Mouse (Mus musculus): ENCODE results near the gene Rnd2. TPM values are rescaled to one million over a fixed set of nuclear protein-coding genes. Genes with fewer than 3 reads are reported as not detected.

The Rnd2 gene
- polyA plus RNA-seq (2015; fragmentation: Nextera tagmentation; extraction: Ambion mirVana), result 7.9 and 8.5 TPM in 2 replicates

DNA sequence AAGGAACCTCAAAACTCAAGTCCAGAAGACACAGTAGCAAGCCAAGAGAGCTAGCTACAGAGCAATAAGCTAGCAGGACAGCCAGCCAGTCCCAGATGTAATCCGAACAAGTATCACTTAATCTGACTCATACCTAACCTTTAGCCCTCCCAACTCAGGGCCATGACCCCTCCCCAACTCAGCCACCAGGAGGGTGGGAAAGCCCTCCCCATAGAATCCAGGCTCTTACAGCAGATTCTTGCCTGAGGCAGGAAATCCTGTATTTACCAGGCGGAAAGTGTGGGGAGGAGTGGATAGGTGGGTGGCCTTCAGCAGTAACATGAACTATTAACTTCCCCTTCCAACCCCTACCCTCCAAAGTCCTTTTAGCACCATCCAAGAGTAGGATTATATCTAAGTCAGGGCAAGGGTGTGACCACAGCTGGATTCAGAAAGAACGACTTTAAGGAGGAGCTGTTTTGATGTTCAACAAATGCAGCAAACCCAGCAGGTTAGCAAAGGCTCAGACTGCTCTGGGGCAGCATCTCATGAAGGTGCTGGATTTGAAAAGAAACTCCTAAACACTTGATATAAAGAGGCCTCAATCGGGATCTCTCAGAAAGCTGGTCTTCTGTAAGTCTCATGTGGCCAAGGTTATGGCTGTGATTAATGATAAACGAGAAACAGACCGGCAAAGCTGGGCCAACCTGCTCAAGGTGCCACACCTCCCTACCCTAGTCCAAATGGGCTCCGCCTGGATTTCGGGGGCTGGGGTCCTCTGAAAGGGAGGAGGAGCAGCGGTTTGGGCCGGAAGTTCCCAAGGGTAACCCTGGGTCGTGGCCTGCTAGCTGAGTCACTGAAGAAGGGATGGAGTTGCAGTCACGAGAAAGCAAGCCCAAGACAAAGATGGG is at the start of gene Rnd2:
Gene Rnd2 (plus strand): TSS at position 789 of the 890 bp plus-strand sequence.
- H3K4me1 ChIP-seq, result peaks cover 61% of the 10 kb centered on the region
- ATAC-seq (ENCODE audit: borderline replicate concordance, extremely low read depth, low FRiP score, low TSS enrichment), result no peak
- no peaks in the 10 kb centered on the region for H3K27me3 ChIP-seq
- H3K9me3 ChIP-seq, result no peaks in the 10 kb centered on the region
- 15% methylated on average over 12 of the region's 12 CpGs for WGBS
- H3K9ac ChIP-seq, result peak within 1 kb of the TSS; percentile 67
- H3K4me3 ChIP-seq, result peak within 1 kb of the TSS; percentile 72
- peak within 1 kb of the TSS; percentile 88 for H3K27ac ChIP-seq
- H3K4me2 ChIP-seq, result peak within 1 kb of the TSS; percentile 93
- peaks cover 8% of the 10 kb centered on the region; the same call in 1 of the 2 replicates for H3K36me3 ChIP-seq

DNA sequence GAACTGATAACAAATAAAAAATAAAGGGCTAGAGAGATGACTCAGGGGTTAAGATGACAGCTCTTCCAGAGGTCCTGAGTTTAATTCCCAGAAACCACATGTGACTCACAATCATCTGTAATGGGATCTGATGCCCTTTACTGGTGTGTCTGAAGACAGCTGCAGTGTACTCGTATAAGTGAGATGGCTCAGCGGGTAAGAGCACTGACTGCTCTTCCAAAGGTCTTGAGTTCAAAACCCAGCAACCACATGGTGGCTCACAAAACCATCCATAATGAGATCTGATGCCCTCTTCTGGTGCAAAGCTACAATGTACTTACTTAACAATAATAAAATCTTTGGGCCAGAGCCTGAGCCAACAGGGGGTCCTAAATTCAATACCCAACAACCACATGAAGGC is 49.5 kb upstream of the Rnd2 start:
- no peak overlapping the region for H3K9ac ChIP-seq
- no peak overlapping the region for H3K4me3 ChIP-seq
- no peak for ATAC-seq (ENCODE audit: borderline replicate concordance, extremely low read depth, low FRiP score, low TSS enrichment)
- peaks cover 28% of the 10 kb centered on the region for H3K36me3 ChIP-seq
- no peak overlapping the region for H3K27ac ChIP-seq
- WGBS, result 77% methylated on average over 2 of the region's 2 CpGs
- H3K4me1 ChIP-seq, result peaks cover 7% of the 10 kb centered on the region
- H3K27me3 ChIP-seq, result no peaks in the 10 kb centered on the region
- no peaks in the 10 kb centered on the region for H3K9me3 ChIP-seq
- no peak overlapping the region for H3K4me2 ChIP-seq

DNA sequence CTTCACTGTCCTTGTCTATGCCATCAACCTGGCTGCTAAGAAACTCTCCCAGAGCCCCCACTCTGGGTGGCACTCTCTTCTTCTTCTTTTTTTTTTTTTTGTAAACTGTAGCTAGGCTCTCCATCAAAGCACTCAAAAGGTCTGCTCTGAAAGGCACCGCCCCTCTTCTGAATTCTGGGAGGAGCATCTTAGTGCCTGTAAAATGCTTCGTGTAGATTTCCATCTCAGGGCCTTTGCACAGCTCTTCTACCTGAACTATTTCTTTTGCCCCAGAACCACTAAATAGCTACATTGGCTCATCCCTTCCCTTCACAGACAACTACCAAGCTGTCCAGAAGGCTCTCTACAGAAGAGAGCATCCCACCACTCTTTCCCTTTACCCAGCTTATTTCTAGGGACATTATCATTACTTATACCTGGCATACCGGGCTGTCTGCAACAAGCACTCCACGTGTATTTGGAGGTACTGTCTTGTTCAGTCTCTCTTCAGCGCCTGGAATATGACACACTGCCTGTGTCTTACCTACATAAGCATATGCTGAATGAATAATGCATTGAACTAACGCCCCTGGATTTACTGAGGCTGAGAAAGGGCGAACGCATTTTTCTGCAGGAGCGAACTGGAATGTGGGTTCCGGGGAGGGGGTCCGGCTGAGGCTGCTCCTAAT is 48.2 kb upstream of the Rnd2 start:
- Histone ChIP-seq H3K9ac (peak overlapping the region; percentile 89), H3K4me3 (peak overlapping the region; percentile 96), H3K4me2 (peak overlapping the region; percentile 70), H3K9me3 (no peaks in the 10 kb centered on the region), H3K36me3 (peaks cover 15% of the 10 kb centered on the region), H3K4me1 (peaks cover 7% of the 10 kb centered on the region), H3K27me3 (no peaks in the 10 kb centered on the region), H3K27ac (peak overlapping the region; percentile 68)
- ATAC-seq (ENCODE audit: borderline replicate concordance, extremely low read depth, low FRiP score, low TSS enrichment), result 0 out of 2 replicates have a peak, but pooled peaks have one; percentile 4
- WGBS, result under 1% methylated on average over 11 of the region's 11 CpGs

DNA sequence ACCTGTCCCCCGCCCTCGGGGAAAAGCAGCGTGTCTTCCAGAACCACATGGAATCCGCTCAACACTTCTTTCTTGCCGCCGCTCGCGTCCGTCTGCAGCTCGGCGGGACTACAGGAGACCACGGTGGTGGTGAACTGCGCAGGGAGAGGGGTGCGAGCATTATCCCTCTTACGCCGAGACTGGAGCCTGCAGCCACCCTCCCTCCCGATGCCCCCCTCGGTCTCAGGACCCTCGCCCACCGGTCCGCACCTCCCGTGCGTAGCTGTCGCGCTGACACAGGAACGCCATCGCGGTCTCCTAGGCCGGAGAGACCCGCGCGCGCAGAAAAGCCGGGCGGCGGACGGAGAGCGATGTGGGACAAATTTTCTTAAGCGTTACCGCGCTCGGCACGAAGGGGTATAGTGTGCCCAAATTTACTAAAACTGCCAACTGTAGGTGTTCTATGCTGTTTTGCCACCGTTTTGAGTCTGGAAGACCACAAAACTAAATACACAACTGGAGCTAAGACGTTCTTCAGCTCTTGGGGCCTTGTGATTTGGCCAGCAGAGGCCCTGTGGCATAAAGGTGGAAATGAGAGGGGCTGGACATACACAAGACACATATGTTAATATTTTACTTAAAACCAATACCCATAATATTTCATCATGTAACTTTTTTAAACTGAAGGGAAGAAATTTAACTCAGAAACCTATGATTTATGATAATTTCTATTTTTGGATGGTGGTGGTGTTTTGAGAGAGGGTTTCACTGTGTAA is 47.5 kb upstream of the Rnd2 start, which contains the start of gene Aarsd1:
Gene Aarsd1 (minus strand): TSS at position 515 of the 755 bp plus-strand sequence.
- peak within 1 kb of the TSS; percentile 70 for H3K4me2 ChIP-seq
- peak within 1 kb of the TSS; percentile 68 for H3K27ac ChIP-seq
- under 1% methylated on average over 45 of the region's 45 CpGs for WGBS
- peaks cover 8% of the 10 kb centered on the region for H3K36me3 ChIP-seq
- ATAC-seq (ENCODE audit: borderline replicate concordance, extremely low read depth, low FRiP score, low TSS enrichment), result peak; percentile 75; the same call in 1 of the 2 replicates
- peak within 1 kb of the TSS; percentile 89 for H3K9ac ChIP-seq
- no peaks in the 10 kb centered on the region for H3K9me3 ChIP-seq
- H3K4me3 ChIP-seq, result peak within 1 kb of the TSS; percentile 96
- peaks cover 7% of the 10 kb centered on the region for H3K4me1 ChIP-seq
- no peaks in the 10 kb centered on the region for H3K27me3 ChIP-seq

DNA sequence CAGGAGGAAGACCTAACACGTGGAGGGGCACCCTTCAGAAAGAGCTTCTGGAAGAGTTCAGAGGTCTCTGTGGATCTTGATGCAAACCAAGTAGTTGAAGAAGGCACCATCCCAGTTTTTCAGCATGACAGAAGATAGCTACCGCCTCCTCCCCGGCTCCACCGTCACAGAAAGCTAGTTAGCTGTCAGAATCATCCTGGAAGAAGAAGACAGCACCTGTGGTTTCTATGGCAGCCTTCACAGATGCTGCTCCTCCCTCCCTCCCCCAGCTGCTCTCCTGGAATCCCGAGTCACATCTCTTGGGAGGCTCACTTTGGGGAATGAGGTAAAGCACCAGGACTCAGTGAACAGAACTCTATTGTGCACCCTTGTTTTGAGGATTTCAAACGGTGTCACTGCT is 45.8 kb upstream of the Rnd2 start:
- Histone ChIP-seq H3K36me3 (no peaks in the 10 kb centered on the region), H3K4me1 (peaks cover 14% of the 10 kb centered on the region), H3K4me2 (no peak overlapping the region), H3K27me3 (no peaks in the 10 kb centered on the region), H3K9ac (no peak overlapping the region), H3K4me3 (no peak overlapping the region), H3K27ac (no peak overlapping the region), H3K9me3 (no peaks in the 10 kb centered on the region)
- WGBS, result 50% methylated on average over 6 of the region's 6 CpGs
- no peak for ATAC-seq (ENCODE audit: borderline replicate concordance, extremely low read depth, low FRiP score, low TSS enrichment)

DNA sequence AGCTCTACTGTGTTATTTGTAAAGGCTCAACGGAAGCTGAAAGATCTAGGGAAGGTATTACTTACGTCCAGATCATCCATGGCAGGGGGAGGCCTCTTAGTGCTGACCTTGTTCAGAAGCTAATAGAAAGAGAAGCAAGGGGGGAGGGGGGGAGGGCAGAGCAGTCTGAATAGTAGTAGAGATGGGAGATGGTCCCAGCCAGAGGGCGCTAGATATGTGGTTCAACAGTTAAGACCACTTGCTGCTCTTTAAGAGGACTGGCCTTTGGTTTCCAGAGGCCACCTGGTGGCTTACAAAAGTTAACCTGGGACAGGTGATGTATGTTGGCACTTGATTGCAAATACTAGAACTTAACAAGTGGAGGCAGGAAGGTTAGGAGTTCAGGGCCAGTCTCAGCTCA is 45.2 kb upstream of the Rnd2 start:
- H3K27ac ChIP-seq, result no peak overlapping the region
- no peaks in the 10 kb centered on the region for H3K36me3 ChIP-seq
- H3K9ac ChIP-seq, result no peak overlapping the region
- no peak for ATAC-seq (ENCODE audit: borderline replicate concordance, extremely low read depth, low FRiP score, low TSS enrichment)
- H3K9me3 ChIP-seq, result no peaks in the 10 kb centered on the region
- peaks cover 16% of the 10 kb centered on the region for H3K4me1 ChIP-seq
- H3K4me3 ChIP-seq, result no peak overlapping the region
- H3K4me2 ChIP-seq, result no peak overlapping the region
- WGBS, result 34% methylated on average over 3 of the region's 3 CpGs
- H3K27me3 ChIP-seq, result no peaks in the 10 kb centered on the region

DNA sequence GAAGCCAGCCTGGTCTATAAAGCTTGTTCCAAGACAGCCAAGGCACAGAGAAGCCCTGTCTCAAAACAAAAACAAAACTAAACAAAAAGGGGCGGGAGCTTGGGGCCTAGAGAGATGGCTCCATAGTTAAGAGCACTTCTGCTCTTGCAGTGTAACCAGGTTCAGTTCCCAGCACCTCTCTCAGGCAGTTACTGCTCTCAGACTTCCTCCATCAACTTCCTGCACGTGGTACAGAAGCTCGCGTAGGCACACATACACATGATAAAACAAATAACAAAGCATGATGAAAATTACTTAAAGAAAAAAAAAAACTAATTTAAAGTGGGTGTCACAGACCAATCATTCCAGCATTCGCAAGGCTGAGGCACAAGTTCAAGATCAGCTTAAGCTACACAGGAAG is 44.7 kb upstream of the Rnd2 start:
- WGBS, result 74% methylated on average over 5 of the region's 5 CpGs
- H3K27me3 ChIP-seq, result no peaks in the 10 kb centered on the region
- ATAC-seq (ENCODE audit: borderline replicate concordance, extremely low read depth, low FRiP score, low TSS enrichment), result no peak

DNA sequence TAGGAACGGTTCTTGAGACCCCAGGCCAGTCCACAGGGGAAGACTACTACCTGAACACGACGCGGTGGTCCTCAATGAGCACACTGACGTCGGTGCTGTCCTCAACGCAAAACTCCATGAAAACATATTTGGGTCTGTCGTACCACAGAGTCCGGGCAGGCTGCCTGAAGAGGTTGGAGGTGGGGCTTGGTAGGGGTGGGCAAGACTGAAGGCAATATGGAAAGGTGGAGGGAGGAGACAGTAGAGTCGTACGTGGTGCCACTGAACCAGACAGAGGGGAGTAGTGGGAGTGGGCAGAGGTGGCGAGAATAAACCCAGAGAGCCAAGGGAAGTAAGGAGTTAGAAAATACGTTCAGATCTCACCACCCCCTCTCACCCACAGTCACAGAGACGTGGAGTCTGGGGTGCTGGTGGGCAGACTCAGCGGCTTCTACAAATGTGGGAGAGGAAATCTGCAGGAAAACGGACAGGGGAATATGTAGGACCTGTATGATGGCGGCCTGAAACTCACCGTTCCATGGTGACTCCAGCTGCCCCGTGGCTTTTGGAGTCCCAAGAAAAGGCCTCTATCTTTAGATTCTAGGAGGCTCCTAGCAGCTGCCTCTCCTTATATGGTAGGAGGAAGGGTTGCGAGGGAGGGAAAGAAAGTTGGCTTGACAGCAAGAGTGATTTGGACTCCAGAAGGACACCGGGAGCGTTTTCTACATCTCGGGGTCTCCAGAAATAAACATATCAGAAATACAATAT is 40.5 kb upstream of the Rnd2 start, which contains the start of gene Gm27029:
Gene Gm27029 (minus strand): TSS at position 692 of the 747 bp plus-strand sequence.
- Histone ChIP-seq H3K4me1 (peaks cover 27% of the 10 kb centered on the region), H3K36me3 (peaks cover 2% of the 10 kb centered on the region; the same call in 1 of the 2 replicates), H3K27me3 (no peaks in the 10 kb centered on the region), H3K27ac (peak within 1 kb of the TSS; percentile 81), H3K4me3 (peak within 1 kb of the TSS; percentile 67), H3K9ac (peak within 1 kb of the TSS; percentile 65), H3K4me2 (peak within 1 kb of the TSS; percentile 79), H3K9me3 (no peaks in the 10 kb centered on the region)
- peak; percentile 83 for ATAC-seq (ENCODE audit: borderline replicate concordance, extremely low read depth, low FRiP score, low TSS enrichment)
- WGBS, result 2% methylated on average over 23 of the region's 23 CpGs

More for the DNA sequence above, 44.7 kb upstream of the Rnd2 start:
- no peak overlapping the region for H3K4me2 ChIP-seq
- no peaks in the 10 kb centered on the region for H3K9me3 ChIP-seq
- no peak overlapping the region for H3K4me3 ChIP-seq
- H3K27ac ChIP-seq, result no peak overlapping the region
- H3K9ac ChIP-seq, result no peak overlapping the region
- H3K36me3 ChIP-seq, result no peaks in the 10 kb centered on the region
- peaks cover 16% of the 10 kb centered on the region for H3K4me1 ChIP-seq

DNA sequence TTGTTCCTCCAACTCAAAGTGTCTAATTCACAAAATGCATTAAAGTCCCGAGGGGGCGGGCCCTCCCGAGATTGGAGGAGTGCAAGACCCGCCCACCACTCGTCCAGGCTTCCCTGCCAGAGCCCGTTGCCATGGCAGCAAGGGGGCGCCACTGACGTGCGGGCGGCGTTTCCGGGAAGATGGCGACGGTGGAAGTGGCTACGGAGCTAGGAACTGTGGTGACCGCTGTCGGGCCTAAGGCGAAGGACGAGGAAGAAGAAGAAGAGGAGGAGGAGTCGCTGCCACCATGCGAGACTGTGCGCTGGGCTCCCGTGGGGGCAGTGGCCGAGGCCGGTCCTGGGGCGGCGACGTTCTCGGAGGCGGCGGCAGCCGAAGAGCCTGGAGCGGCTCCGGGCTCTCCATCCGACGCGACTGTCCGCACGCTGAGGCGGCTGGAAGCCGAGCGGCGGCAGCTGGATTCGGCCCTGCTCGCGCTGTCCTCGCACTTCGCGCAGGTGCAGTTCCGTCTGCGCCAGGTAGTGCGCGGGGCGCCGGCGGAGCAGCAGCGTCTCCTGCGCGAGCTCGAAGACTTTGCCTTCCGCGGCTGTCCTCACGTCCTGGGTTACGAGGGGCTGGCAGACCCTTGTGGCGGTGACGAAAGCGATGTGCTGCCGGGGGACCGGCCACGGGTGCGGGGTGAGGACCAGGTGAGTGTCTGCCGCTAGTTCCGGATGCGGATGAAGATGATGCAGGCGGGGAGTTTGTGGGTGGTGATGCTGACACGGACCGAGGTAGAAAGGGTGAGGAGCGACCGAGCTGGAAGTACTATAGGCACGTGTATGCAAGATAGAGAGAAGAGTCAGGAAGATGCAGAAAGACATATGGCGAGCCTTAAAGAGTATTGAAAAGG is 39.6 kb upstream of the Rnd2 start, which contains the start of the genes Rundc1 and Ptges3l:
Gene Rundc1 (plus strand): TSS at position 161 of the 889 bp plus-strand sequence.
Gene Ptges3l (minus strand): TSS at position 409 of the 889 bp plus-strand sequence.
- Histone ChIP-seq H3K36me3 (peaks cover 11% of the 10 kb centered on the region), H3K27me3 (no peaks in the 10 kb centered on the region), H3K4me1 (peaks cover 27% of the 10 kb centered on the region), H3K9ac (peak within 1 kb of the TSS; percentile 65), H3K4me3 (peak within 1 kb of the TSS; percentile 67), H3K27ac (peak within 1 kb of the TSS; percentile 81), H3K9me3 (no peaks in the 10 kb centered on the region), H3K4me2 (peak within 1 kb of the TSS; percentile 79)
- under 1% methylated on average over 81 of the region's 81 CpGs for WGBS
- peak; percentile 95 for ATAC-seq (ENCODE audit: borderline replicate concordance, extremely low read depth, low FRiP score, low TSS enrichment)

DNA sequence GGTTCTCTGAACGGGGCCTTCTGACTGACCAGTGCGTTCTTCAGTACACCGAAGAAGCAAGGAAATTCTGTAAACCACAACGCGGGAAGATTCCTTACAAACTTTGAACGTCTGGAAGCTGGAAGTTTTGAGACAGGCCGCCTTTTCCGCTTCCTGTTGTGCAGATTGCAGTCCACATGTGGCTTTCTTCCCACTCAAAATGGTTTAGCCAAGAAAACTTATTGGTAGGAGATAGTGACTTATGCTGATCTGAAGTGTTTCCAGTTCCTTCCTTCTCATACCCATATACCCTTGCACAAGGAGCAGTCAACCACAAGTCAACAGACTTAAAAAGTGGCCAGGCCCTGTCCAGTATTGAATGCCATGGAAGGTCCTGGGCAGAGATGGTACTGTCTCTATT is 38.6 kb upstream of the Rnd2 start:
- Histone ChIP-seq H3K27ac (no peak overlapping the region), H3K36me3 (peaks cover 21% of the 10 kb centered on the region), H3K4me3 (peak overlapping the region; percentile 67), H3K4me2 (peak overlapping the region; percentile 79), H3K4me1 (peaks cover 27% of the 10 kb centered on the region), H3K27me3 (no peaks in the 10 kb centered on the region), H3K9me3 (no peaks in the 10 kb centered on the region), H3K9ac (peak overlapping the region; percentile 65; the same call in 1 of the 2 replicates)
- WGBS, result 44% methylated on average over 8 of the region's 8 CpGs
- ATAC-seq (ENCODE audit: borderline replicate concordance, extremely low read depth, low FRiP score, low TSS enrichment), result no peak

All from lung, embryonic 15.5 days (tissue).